Mouse (Mus musculus) forebrain, embryonic 14.5 days (tissue): ENCODE data around the gene Bend7. TPM values are rescaled to one million over a fixed set of nuclear protein-coding genes. Genes with fewer than 3 reads are reported as not detected.

Experiments
- ATAC-seq: fragments of 200-750 bp; cut with Nextera tagmentation; 2 replicates; pipeline ENCODE4 v1.8.0; 2017; ENCODE audit warnings: mild to moderate bottlenecking, moderate library complexity
- DNase-seq: peaks from one replicate; pipeline ENCODE4 v3.0.0-alpha.2; 2015; ENCODE audit warnings: low spot score
- H3K27ac ChIP-seq: fragments of 300-500 bp; sonication (generic); 2 replicates; pipeline ENCODE4 v1.5.1; 2014; ENCODE audit warnings: low read depth, mild to moderate bottlenecking, control low read depth, low read length, moderate library complexity
- H3K27me3 ChIP-seq: fragments of 300-500 bp; sonication (generic); replicated peaks from 2 replicates; pipeline ENCODE4 v1.6.1; 2014; ENCODE audit warnings: low read length, control low read depth, mixed read lengths; ENCODE audit not compliant: control insufficient read depth, insufficient read depth
- H3K36me3 ChIP-seq: fragments of 300-500 bp; sonication (generic); 2 replicates; pipeline ENCODE4 v1.6.1; 2014; ENCODE audit warnings: low read length, control low read depth; ENCODE audit not compliant: control insufficient read depth, insufficient read depth
- H3K4me1 ChIP-seq: fragments of 300-500 bp; sonication (generic); 2 replicates; pipeline ENCODE4 v1.6.1; 2014; ENCODE audit warnings: antibody characterized with exemption, low read length, control low read depth; ENCODE audit not compliant: control insufficient read depth, insufficient read depth
- H3K4me2 ChIP-seq: fragments of 300-500 bp; sonication (generic); 2 replicates; pipeline ENCODE4 v1.6.1; 2014; ENCODE audit warnings: mild to moderate bottlenecking, control low read depth, low read length
- H3K4me3 ChIP-seq: fragments of 300-500 bp; sonication (generic); 2 replicates; pipeline ENCODE4 v1.5.1; 2014; ENCODE audit warnings: low read depth, low read length, control low read depth
- H3K9ac ChIP-seq: fragments of 300-500 bp; sonication (generic); 2 replicates; pipeline ENCODE4 v1.6.1; 2014; ENCODE audit warnings: mild to moderate bottlenecking, low read length, control low read depth, moderate library complexity
- H3K9me3 ChIP-seq: fragments of 300-500 bp; sonication (generic); replicated peaks from 2 replicates; pipeline ENCODE4 v1.6.1; 2016; ENCODE audit warnings: low read length, control low read depth, mixed read lengths; ENCODE audit not compliant: control insufficient read depth
- WGBS: fragments of 180-500 bp; shearing (Covaris S2); extraction: QIAGEN DNeasy Blood & Tissue Kit; methylation state at CpG from one replicate; pipeline ENCODE4 v1.1.7; 2014; 5-methylcytosine and 5-hydroxymethylcytosine counted together
- polyA plus RNA-seq: library from polyadenylated mRNA; unstranded; fragments of >200 nt; fragmentation: Nextera tagmentation; extraction: Ambion mirVana; gene quantifications from 2 replicates; pipeline ENCODE4 v1.2.1, GENCODE M21; 2014

Bend7 gene
- polyA plus RNA-seq, 1 experiment from 2014 or later: 2.2 TPM

- no peak overlapping the region for H3K4me3 ChIP-seq
- H3K27me3 ChIP-seq: no peaks in the 10 kb centered on the region
- 91% methylated on average over 6 of the region's 6 CpGs for WGBS
- no peak for DNase-seq
- no peak for ATAC-seq
- no peaks in the 10 kb centered on the region for H3K9me3 ChIP-seq
- no peaks in the 10 kb centered on the region for H3K4me1 ChIP-seq
- no peaks in the 10 kb centered on the region for H3K36me3 ChIP-seq
- H3K27ac ChIP-seq: no peak overlapping the region
- no peak overlapping the region for H3K9ac ChIP-seq
- H3K4me2 ChIP-seq: no peak overlapping the region
Observed at GRCm38 (mm10) chr2:4828446-4828997, 110.9 kb downstream of the Bend7 start.

- no peak overlapping the region for H3K4me2 ChIP-seq
- DNase-seq: no peak
- 88% methylated on average over 4 of the region's 4 CpGs for WGBS
Observed at GRCm38 (mm10) chr2:4829007-4829406, 111.4 kb downstream of the Bend7 start.

GRCm38 (mm10) chr2:4829489-4830065 lies 111.9 kb downstream of the Bend7 start:
- no peaks in the 10 kb centered on the region for H3K27me3 ChIP-seq
- H3K4me1 ChIP-seq: no peaks in the 10 kb centered on the region
- WGBS: 88% methylated on average over 6 of the region's 6 CpGs
- H3K27ac ChIP-seq: no peak overlapping the region
- H3K9me3 ChIP-seq: no peaks in the 10 kb centered on the region
- ATAC-seq (no peak), DNase-seq (no peak)
- no peak overlapping the region for H3K9ac ChIP-seq
- no peaks in the 10 kb centered on the region for H3K36me3 ChIP-seq
- H3K4me2 ChIP-seq: no peak overlapping the region
- no peak overlapping the region for H3K4me3 ChIP-seq

More at GRCm38 (mm10) chr2:4829007-4829406, 111.4 kb downstream of the Bend7 start:
- no peaks in the 10 kb centered on the region for H3K36me3 ChIP-seq
- no peak overlapping the region for H3K27ac ChIP-seq
- no peak overlapping the region for H3K4me3 ChIP-seq
- H3K27me3 ChIP-seq: no peaks in the 10 kb centered on the region
- ATAC-seq: no peak
- H3K9ac ChIP-seq: no peak overlapping the region
- no peaks in the 10 kb centered on the region for H3K4me1 ChIP-seq
- H3K9me3 ChIP-seq: no peaks in the 10 kb centered on the region

GRCm38 (mm10) chr2:4831493-4831892 lies 113.9 kb downstream of the Bend7 start:
- WGBS: 91% methylated on average over 4 of the region's 4 CpGs
- Histone ChIP-seq H3K4me2 (no peak overlapping the region), H3K27me3 (no peaks in the 10 kb centered on the region), H3K4me1 (no peaks in the 10 kb centered on the region), H3K4me3 (no peak overlapping the region), H3K36me3 (no peaks in the 10 kb centered on the region), H3K9me3 (no peaks in the 10 kb centered on the region), H3K9ac (no peak overlapping the region), H3K27ac (no peak overlapping the region)
- DNase-seq: no peak
- no peak for ATAC-seq

- Histone ChIP-seq H3K36me3 (no peaks in the 10 kb centered on the region), H3K9ac (no peak overlapping the region), H3K4me3 (no peak overlapping the region), H3K27ac (no peak overlapping the region), H3K4me1 (no peaks in the 10 kb centered on the region), H3K27me3 (no peaks in the 10 kb centered on the region), H3K4me2 (no peak overlapping the region), H3K9me3 (no peaks in the 10 kb centered on the region)
- ATAC-seq: no peak
- WGBS: 73% methylated on average over 4 of the region's 4 CpGs
- DNase-seq: no peak
Observed at GRCm38 (mm10) chr2:4832166-4832565, 114.5 kb downstream of the Bend7 start.

DNA sequence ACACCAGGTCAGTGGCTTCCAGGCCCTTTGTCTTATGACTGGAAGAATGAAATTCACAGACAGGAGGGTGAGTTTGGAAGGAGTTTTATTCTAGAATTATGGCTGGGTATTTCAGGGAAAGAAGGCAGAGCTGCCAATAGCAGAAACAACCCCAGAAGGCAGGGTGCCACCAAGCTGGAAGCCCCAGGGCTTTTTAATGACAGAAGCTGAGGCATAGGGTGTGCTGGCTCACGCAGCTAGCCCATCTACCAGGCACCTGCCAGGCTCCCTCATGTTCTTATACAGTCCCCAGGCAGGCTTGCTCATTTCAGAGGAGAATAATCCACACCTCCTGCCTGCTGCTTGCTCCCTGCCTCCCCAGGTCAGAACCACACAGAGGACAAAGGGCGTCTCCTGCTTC lies 131.8 kb downstream of the Bend7 start:
- 66% methylated on average over 2 of the region's 2 CpGs for WGBS
- ATAC-seq: no peak

More for the DNA sequence above, 131.8 kb downstream of the Bend7 start:
- Histone ChIP-seq H3K27ac (no peak overlapping the region), H3K9me3 (no peaks in the 10 kb centered on the region), H3K36me3 (no peaks in the 10 kb centered on the region), H3K4me3 (no peak overlapping the region), H3K27me3 (no peaks in the 10 kb centered on the region), H3K4me1 (no peaks in the 10 kb centered on the region), H3K4me2 (no peak overlapping the region), H3K9ac (no peak overlapping the region)
- no peak for DNase-seq

Other genes with a start within 250 kb of the Bend7 start
- gene Prpf18, start 65.7 kb upstream of the Bend7 start, polyA plus RNA-seq: 46.8 and 53.1 TPM in 2 replicates
- 88.5 and 102 TPM in 2 replicates for gene Sephs1, start 163.7 kb downstream of the Bend7 start, polyA plus RNA-seq
- gene Phyh, start 201.2 kb downstream of the Bend7 start, polyA plus RNA-seq: 52.0 and 54.6 TPM in 2 replicates